In the genomic region with DNA sequence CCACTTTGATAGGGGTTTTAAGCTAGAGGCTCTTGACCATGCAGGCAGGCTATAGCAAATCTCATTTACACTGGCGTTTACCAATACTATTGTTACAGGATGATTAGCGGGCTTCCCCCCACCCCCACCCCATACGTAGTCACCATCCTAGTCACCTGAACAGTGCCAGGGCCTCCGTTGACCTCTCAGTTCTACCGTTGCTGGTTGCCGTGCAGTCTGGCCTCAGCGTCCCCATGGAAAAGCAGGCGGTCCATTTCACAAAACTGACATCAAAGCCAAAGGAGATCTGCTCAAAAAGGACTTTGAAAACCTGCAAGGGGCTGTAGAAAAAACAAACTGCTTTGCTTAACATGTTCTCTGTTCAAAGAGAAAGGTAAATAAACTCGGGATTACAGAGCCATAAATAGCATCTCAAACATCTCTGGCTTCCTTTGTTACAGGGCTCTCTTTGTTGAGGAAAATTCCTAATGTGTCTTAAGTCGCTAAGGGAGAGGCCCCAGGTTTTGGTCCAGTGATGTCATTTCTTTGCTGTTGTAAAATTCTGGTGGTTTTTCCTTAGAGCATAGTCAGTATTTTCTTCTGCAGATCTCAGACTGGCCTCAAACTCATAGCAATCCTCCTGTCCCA, we compare ENCODE assay signal across 10 mouse cellular contexts. TPM values are rescaled to one million over a fixed set of nuclear protein-coding genes. Genes with fewer than 3 reads are reported as not detected.
A peak's percentile ranks its signal among the peaks of the same experiment; 100 is the strongest.
DNase-seq lines count a peak whose midpoint lies in the region; ATAC-seq and TF ChIP-seq lines count a peak whose summit lies in the region.
"Had no signal": no experiment of that assay in that cellular context is flagged by ENCODE, and none has a peak within 500 bp of the region (broad histone marks: within the 10 kb centered on the region; RNA-seq: fewer than 3 reads in every experiment).

No protein-coding gene starts in this region.

- no peak overlapping the region for H3K4me3 ChIP-seq in layer of hippocampus, adult 2 months
- H3K4me3 ChIP-seq in embryonic facial prominence, embryonic 13.5 days = no peak overlapping the region
- H3K4me3 ChIP-seq in hindbrain, embryonic 13.5 days = no peak overlapping the region
- no peak overlapping the region for H3K4me3 ChIP-seq in midbrain, postnatal 0 days (ENCODE audit: low read depth, low read length)

- TF ChIP-seq CTCF in layer of hippocampus, adult 2 months (conservative IDR thresholded peaks at IDR 0.05) = no peak
- TF ChIP-seq CTCF in midbrain, postnatal 0 days (IDR thresholded peaks at IDR 0.05) = no peak

- H3K9me3 ChIP-seq in embryonic facial prominence, embryonic 13.5 days = no peaks in the 10 kb centered on the region
- H3K9me3 ChIP-seq in hindbrain, embryonic 13.5 days = no peaks in the 10 kb centered on the region
- H3K9me3 ChIP-seq in midbrain, postnatal 0 days (ENCODE audit: low read length) = no peaks in the 10 kb centered on the region

- peak overlapping the region; percentile 3; the same call in 1 of the 2 replicates for H3K4me2 ChIP-seq in embryonic facial prominence, embryonic 13.5 days
- H3K4me2 ChIP-seq in hindbrain, embryonic 13.5 days = no peak overlapping the region
- no peak overlapping the region for H3K4me2 ChIP-seq in midbrain, postnatal 0 days (ENCODE audit: low read depth, low read length, poor library complexity, severe bottlenecking)

- H3K27me3 ChIP-seq in embryonic facial prominence, embryonic 13.5 days = no peaks in the 10 kb centered on the region
- H3K27me3 ChIP-seq in hindbrain, embryonic 13.5 days = no peaks in the 10 kb centered on the region
- H3K27me3 ChIP-seq in midbrain, postnatal 0 days (ENCODE audit: insufficient read depth, low read length) = no peaks in the 10 kb centered on the region

- no peak for DNase-seq in layer of hippocampus, adult 2 months (ENCODE audit: low spot score in 2 of 2)
- DNase-seq in layer of hippocampus, adult 8-10 months (ENCODE audit: low spot score in 2 of 2) = no peak
- DNase-seq in midbrain, postnatal 0 days (ENCODE audit: low spot score) = no peak
- no peak for DNase-seq in left cerebral cortex, postnatal 25 days (ENCODE audit: low spot score in 2 of 2)
- DNase-seq in thymus, postnatal 4 days = no peak
- DNase-seq: thymus, adult 18-20 months had no signal

- no peak for ATAC-seq in embryonic facial prominence, embryonic 13.5 days (ENCODE audit: insufficient number of reproducible peaks, insufficient read depth, low FRiP score, low TSS enrichment, low read depth)
- ATAC-seq in hindbrain, embryonic 13.5 days (ENCODE audit: low FRiP score) = no peak
- ATAC-seq in midbrain, postnatal 0 days (ENCODE audit: low FRiP score) = no peak
- ATAC-seq: activated CD4-positive, CD25-positive, alpha-beta regulatory T cell, adult 4 months; intestine, postnatal 0 days had no signal

- no peak overlapping the region for H3K9ac ChIP-seq in embryonic facial prominence, embryonic 13.5 days
- no peak overlapping the region for H3K9ac ChIP-seq in hindbrain, embryonic 13.5 days
- H3K9ac ChIP-seq in midbrain, postnatal 0 days (replicated peaks; ENCODE audit: low read length, poor library complexity, severe bottlenecking) = no peak overlapping the region

- no peaks in the 10 kb centered on the region for H3K36me3 ChIP-seq in embryonic facial prominence, embryonic 13.5 days
- H3K36me3 ChIP-seq in hindbrain, embryonic 13.5 days = no peaks in the 10 kb centered on the region
- H3K36me3 ChIP-seq in midbrain, postnatal 0 days (ENCODE audit: insufficient read depth, low read length) = no peaks in the 10 kb centered on the region

- intact Hi-C loops in left cerebral cortex, postnatal 25 days (cut with DNase I) = no loop called here

- WGBS in embryonic facial prominence, embryonic 13.5 days = 29% methylated on average over 10 of the region's 10 CpGs
- 27% methylated on average over 10 of the region's 10 CpGs for WGBS in hindbrain, embryonic 13.5 days
- WGBS in midbrain, postnatal 0 days = 13% methylated on average over 10 of the region's 10 CpGs

- peaks cover 73% of the 10 kb centered on the region for H3K4me1 ChIP-seq in embryonic facial prominence, embryonic 13.5 days
- peaks cover 73% of the 10 kb centered on the region for H3K4me1 ChIP-seq in hindbrain, embryonic 13.5 days (replicated peaks)
- H3K4me1 ChIP-seq in midbrain, postnatal 0 days (ENCODE audit: insufficient read depth, low read length) = peaks cover 15% of the 10 kb centered on the region; the same call in 1 of the 2 replicates

- peak overlapping the region; percentile 82 for H3K27ac ChIP-seq in layer of hippocampus, adult 2 months
- H3K27ac ChIP-seq in embryonic facial prominence, embryonic 13.5 days = peak overlapping the region; percentile 94
- peak overlapping the region; percentile 80 for H3K27ac ChIP-seq in hindbrain, embryonic 13.5 days
- H3K27ac ChIP-seq in midbrain, postnatal 0 days (ENCODE audit: low read depth, low read length) = peak overlapping the region; percentile 3; the same call in 1 of the 2 replicates

RNA-seq across cellular contexts. Expression of gene Abhd2, which starts 43.2 kb away (rescaled TPM):
- total RNA-seq in layer of hippocampus, adult 2 months (2021) = 10 to 100 TPM; 69.6 to 70.8 TPM
- total RNA-seq in layer of hippocampus, adult 8-10 months (2022) = 10 to 100 TPM; 66.3 to 80.7 (median 73.3) TPM
- 13.9 and 15.2 TPM in 2 replicates for polyA plus RNA-seq in embryonic facial prominence, embryonic 13.5 days (2015; fragmentation: Nextera tagmentation; extraction: Ambion mirVana)
- polyA plus RNA-seq in hindbrain, embryonic 13.5 days (2015; fragmentation: Nextera tagmentation; extraction: Ambion mirVana) = 17.3 and 19.5 TPM in 2 replicates
- total RNA-seq in midbrain, postnatal 0 days (2014; rRNA removed) = 83.2 and 85.7 TPM in 2 replicates
- 18.1 and 23.0 TPM in 2 replicates for polyA plus RNA-seq in midbrain, postnatal 0 days (2015; fragmentation: Nextera tagmentation; extraction: Ambion mirVana)
- 100 to 1,000 TPM; 103 to 120 TPM for total RNA-seq in left cerebral cortex, postnatal 25 days (2021)

Comparison
In these comparisons a context has a peak if more than half of its experiments do, and no peak if none do; other contexts are left out.
1. H3K27ac ChIP-seq: peak in every context shown above with its lines; median percentile 94 in embryonic facial prominence, embryonic 13.5 days; 82 in layer of hippocampus, adult 2 months; 80 in hindbrain, embryonic 13.5 days; 3 in midbrain, postnatal 0 days.